Mouse (Mus musculus) mature B cell (primary cell): ENCODE measurements at regions not wholly inside any gene's neighbourhood (a gene's known extent, or its start where the extent isn't known, plus 50 kb on each side); places are given as distances from the start of the nearest gene placed in this dataset.

Experiments
- in situ Hi-C: fragments of 300-500 bp; cut with MboI; formaldehyde crosslinking; loops from 2 replicates; pipeline ENCODE4 v1.14.3; 2019

DNA sequence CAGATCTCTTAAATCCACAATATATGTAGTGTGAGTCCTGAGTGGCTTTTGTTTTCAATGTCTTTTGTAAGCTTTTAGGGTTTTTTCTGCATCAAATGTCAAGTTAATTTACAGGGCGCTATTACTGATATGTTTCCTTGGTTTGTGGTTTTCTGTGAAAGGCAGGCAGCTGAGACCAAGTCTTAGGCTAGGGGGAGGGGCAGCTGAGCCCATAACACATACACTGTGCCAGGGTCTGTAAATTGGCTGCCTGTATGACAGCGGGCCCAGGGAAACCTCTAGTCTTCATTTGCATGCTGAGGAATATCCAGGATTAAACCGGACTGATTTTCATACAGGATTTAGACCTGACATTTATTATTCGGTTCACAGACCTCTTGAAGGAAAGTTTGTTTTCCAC, 353.2 kb upstream of the Tmem161b start:
- in situ Hi-C loops: no loop called here

DNA sequence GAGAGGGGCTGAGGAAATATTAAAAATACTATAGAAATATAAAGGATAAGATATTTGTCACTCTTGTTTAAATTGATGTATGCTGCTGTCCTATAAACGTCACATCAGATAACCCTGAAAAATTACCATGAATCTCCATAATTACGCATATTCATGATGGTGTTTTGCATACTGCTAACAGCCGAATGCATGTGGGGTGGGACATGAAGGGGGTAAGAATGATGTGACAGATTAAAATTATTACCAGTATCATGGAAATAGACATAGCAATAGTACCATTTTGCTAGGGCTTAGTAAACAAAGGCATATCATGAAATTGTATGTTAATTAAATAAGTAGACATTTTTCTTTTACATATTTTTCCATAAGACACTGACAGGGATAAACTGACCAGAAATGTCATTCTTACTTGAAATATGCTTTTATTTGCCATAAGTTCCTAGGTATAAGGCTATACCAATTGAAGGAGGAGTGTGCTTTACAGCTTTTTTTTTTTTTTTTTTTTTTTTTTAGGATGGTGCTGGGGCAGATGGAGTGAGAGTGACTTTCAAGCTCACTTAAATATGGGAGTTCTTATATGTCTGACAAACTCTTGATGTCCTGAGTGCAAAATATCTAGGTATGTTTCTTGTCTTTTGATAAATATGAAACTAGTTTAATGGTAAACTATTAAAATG, 349.8 kb upstream of the Tmem161b start:
- in situ Hi-C loops: no loop called here

DNA sequence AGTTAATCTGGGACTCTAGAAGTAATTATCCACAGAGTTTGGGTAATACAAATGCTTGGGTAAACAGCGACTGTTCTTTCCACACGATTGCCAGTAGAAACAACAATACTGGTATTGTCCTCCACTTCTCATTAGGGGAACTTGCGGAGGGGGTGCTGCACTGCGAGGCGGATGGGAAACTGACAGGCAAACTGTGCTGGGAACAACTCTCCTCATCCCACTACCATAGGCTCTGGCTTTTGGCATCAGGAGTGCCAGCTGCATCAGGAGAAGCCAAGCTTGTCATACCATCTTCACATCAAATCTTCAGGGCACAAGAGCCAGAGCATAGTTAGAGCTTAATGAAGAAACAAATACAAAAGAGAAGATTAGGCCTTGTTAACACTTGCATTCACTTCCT, 349.2 kb upstream of the Tmem161b start:
- in situ Hi-C loops: no loop called here

DNA sequence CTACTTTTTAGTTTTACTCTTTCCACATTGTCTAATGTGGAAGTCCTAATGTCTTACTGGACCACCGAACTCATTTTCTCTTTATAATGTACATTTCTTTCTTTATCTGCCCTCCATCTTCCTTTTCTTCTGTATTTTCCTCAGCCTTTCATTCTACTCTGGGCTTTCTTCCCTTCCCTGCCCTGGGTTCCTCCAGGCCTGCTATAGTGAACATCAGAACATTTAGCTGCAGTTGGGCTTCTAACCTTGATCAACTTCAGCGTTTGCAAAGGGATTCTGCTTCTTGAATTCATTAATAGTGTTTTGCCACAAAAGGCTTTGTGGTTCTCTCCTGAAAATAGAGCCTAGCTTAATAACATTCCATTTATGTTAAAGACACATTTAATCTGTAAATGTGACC, 342.5 kb upstream of the Tmem161b start:
- in situ Hi-C loops: no loop called here

DNA sequence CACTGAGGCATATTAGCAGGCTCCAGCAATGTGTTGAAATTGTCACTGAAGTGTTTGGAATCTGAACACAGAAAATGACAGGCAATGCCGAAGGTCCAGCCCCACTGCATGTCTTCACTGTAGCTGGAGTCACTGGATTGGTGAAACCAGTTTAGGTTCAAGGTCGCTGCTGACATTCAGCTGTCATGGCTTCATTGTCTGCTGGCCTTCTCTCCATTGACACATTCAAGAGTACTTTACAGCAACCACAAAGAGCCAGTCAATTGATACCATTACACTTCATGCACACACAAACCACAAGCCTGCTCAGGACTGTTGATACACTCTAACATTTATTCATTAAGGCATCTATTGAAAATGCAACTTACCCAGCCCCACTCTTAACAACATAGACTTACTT, 341.8 kb upstream of the Tmem161b start:
- in situ Hi-C loops: no loop called here

DNA sequence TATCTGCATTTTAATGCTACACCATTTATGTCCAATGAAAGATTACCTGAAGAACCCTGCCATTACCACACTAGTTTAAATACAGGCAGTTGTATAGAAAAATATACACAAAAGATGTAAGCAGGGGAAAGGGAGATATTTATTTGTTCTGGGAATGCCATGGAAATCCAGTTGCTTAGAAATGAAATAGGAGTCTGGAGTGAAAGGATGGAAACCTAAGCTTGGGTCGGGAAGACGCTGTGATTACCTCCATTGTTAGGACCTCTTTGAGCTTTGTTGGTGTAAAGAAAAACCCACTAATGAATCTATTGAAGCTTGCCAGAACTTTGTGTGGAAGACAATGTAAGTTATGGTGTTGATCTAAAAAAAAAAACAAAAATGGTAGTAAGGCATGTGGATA, 341.3 kb upstream of the Tmem161b start:
- in situ Hi-C loops: no loop called here

DNA sequence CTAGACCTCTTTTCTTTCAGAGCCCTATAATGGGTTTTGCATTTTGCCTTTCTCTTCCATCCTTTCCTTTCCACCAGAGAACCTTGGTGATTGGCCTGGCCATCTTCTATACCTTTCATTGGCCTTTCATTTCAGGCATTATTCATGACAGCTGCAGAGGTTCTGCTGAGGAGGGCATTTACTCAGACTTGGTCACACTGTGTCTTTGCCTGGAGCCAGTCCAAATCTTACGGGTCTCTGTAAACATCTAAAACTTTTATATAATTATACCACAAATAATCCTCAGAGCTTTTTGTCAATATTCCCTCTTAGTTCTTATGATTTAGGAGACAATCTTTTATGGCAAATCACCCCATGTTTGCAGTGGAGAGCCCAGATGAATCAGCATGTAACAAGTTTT, 339.3 kb upstream of the Tmem161b start:
- in situ Hi-C loops: no loop called here

DNA sequence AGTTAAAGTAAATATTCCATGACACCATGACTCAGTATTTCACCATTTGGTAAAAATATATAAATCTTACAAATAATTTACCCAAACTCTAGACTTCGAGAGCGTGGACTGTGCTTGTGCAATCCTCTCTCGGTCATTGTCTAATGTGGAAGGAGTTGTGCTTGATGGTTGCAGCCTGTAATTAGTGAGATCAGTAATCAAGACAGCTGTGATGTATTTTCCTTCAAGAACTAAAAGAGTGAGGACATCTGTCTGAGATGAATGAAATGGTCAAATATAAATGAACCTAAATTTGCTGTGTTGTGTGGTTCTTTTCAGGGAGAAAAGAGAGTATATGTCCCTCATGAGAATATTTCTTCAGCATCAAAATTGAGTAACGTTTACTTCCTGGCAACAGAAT, 338.3 kb upstream of the Tmem161b start:
- in situ Hi-C loops: no loop called here

DNA sequence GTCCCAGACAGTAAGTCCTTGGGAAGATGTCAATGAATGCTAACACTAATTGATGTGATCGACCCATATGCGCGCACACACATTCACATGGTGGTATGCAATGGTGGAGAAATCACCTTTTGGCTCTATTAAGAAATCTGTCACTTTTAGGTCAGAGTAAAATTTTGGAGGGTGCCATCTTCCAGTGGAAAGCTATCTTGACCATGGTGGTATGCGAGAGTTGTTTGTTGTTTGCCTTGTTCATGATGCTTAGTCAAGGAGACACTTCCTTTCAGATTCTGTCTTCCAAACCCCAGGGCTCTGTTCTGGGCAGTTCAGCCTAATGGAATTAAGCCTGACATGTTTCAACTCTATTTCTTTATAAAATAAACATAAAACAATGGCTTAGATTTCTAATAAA, 337.9 kb upstream of the Tmem161b start:
- in situ Hi-C loops: no loop called here

DNA sequence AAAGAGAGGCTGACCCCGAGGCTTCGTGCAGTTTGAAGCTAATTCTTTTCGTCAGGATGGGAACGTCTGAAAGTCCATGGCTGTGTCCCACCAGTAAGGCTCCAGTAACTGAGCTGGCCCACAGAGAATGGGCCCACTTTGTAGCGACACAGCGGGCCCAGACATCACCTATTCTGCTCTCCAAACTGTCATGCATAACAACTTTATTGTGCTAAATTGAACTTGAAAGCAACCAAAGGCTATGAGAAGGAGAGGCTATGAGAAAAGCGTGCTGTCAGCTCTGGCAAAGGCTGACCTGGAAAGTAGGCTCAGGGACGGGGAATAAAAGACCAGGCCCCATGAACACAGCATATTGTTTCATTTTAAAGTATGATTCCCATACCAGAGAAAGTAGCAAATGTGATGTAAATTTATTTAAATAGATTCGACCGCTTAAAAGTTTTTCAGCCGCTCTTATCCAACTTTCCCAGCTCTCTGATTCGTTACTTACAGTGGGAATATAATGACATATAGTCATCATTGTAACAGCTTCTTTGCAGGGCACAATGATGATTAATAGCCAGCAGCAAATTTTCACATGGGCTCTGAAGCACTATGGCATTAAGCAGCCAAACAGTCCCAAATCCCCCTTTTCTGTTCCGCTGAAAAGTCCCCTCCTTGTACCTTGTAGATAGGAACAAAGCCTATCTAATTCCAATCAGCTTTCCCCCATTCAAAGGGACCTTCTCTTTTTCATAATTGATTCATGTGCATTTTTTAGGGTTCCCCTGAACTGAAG, 337.1 kb upstream of the Tmem161b start:
- in situ Hi-C loops: no loop called here

DNA sequence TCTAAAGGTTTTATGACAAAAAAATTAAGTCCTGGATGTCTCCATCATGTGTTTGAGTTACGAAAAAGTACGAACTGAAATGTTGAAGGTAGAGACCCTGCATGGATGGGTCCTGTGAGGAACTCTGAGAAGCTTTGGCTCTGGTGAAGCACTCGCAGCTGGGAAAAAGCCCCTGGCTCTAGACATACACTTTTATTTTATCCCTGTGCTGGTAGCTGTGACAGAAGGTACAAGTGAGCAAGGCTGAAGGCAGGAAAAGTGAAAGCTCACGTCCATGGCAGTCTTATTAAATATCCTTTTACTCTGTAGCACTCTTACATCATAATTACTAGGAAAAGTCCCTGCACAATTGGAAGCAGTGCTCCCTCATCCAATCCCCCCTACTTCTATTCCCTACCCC, 336.4 kb upstream of the Tmem161b start:
- in situ Hi-C loops: no loop called here

DNA sequence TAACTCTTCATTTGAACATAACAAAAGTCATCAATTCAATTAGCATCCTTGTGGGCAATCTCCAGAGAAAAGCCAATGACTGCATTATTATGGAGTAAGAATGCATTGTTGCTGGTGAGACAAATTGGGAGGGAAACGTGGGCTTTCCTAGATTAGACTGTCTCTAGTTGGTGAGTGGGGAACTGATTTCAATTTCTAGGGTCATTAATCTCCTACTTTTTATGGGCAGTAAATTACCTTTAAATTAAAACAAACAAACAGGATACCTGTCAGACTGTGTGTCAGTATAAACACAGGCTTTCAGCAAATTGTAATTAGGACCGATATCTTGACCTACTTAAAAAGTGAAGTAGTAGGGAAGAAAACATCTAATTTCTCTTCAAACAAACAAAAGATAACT, 307.4 kb upstream of the Tmem161b start:
- in situ Hi-C loops: no loop called here

DNA sequence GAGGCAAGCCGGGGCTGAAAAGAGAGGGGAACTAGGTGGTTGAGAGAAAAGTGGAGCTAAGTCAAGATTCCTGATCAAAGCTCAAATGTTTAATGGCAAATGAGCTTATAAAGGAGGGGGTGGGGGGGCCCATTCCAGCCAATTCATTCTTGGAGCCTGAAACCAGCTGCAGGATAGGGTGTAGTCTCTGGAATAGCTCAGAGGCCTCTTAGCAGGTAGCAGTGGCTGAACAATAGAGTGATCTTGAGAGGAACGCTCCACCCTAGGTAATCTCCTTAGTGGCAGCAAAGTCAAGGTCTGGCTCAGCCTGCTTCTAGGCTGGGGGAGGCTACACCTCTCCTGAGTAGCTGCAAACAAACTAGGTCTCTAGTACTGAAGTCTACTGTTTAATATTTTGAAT, 289.3 kb upstream of the Tmem161b start:
- in situ Hi-C loops: no loop called here

DNA sequence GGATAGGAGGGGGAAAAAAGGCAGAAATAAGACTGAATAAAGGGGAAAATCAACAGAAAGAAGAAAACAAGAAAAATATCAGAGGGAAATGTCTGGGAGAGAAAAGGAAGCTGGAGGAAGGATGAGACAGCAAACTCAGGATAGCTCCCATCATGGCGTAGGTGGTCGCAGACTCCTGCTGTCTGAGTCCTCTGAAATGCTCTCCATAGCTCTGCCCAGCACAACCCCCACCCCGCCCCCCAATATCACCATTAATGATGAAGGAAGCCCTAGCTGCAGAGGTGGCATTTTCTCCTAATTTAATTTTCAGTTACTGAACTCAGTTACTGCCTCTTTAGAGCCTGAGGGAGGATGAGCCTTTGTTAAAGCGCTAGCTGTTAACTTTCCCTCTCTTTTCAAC, 275.6 kb upstream of the Tmem161b start:
- in situ Hi-C loops: no loop called here

DNA sequence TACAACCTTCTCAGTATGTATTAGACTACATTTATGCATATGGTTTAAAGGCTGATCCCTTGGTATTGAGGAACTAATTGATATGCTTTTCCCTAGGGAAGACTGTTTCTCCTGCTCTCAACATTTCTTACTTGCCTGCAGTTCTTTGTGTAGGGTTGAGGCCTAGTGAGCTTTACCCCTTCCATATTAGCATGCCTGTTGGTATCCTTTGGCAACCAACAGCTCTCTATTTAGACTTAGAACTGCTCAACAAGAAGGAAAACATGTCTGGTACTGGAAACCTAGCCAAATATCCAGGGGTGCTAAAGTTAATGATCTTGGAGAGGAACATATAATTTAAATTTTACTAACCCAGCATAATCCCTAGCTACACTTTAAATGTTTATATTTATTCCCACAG, 270.9 kb upstream of the Tmem161b start:
- in situ Hi-C loops: no loop called here

DNA sequence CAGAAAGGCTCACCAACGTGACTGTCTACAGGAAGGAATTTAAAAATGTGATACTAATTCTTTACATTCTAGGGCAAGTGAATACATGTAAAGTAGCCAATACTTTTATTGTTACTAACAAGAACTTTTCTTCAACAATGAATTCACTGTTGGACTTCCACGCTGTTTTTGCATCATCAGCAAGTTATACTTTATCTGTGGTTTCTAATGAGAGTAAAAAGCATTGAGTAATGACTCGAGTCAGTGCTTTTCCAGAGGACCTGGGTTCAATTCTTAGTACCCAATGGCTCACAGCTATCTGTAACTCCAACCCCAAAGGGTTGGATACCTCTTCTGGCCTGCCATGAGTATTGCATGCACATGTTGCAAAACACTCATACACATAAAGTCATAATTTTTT, 270.3 kb upstream of the Tmem161b start:
- in situ Hi-C loops: no loop called here

DNA sequence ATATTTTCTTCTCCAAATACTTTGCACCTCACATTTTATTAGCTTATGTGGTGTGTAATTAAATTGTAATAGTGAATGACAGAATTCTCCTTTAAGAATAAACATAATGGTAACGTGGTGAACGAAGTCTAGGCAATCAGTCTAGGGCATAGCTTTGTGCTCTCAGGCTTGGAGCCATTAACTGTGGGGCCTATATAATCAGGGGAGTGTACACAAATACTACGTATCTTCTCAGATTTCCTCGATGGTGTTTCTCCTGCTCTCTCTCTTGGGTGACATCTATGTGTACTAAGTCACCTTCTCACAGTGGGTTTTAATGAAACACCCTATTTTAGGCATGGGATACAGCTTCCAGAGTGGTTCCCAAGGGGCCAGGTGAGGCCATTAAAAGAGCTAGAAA, 269.7 kb upstream of the Tmem161b start:
- in situ Hi-C loops: no loop called here

DNA sequence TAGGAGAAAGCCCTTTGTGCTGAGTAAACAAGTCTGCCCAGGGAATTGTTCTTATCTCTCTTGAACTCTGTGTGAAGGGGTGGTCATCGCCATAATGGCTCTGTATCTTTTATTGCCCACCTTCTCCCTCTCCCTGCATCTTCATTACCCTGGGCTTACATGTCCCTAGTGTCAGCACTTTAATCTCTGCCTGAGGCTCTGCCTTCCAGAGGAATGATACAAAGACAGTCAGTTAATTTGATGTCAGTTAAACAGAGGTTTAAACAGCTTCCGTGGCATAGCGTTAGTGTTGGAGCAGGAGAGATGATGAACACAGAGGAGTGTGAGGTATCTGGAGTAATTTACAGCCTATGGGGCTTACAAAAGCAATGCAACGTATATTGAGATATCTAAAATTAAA, 269.2 kb upstream of the Tmem161b start:
- in situ Hi-C loops: no loop called here

DNA sequence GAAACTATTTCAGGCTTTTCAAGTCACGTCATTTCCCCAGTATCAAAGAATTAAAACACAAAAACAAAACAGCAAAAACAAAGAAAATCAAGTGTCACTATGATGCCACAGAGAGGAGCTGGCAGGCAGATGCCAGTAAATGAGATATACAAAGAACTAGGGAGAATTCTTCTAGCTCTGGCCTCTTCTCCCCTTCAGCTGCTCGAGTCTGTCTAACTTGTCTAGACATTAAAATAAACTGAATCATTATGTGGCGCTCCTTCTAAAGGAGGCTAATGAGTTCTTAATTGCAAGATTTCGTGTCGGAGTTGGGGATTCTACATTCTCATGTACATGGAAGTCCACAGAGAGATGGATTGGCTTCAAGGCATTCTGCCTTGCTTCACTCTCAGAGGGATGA, 266.4 kb upstream of the Tmem161b start:
- in situ Hi-C loops: no loop called here

DNA sequence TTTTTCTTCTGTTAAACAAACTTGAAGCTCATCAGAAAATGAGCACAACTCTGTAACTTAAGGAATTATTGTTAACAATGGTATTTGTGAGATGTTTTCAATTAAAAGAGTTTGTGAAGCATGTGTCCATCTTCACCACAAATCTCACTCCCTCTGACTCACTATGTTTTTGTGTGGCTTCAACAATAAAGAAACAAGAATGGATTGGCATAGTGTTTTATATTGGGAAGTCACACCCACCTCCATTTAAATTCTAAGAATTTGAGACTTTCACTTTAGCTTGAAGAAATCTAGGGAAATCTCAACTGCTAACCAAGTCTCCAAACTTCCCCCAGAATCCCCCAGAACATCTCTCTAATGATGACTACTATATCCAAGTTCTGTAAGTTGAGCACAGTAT, 243.6 kb upstream of the Tmem161b start:
- in situ Hi-C loops: no loop called here

DNA sequence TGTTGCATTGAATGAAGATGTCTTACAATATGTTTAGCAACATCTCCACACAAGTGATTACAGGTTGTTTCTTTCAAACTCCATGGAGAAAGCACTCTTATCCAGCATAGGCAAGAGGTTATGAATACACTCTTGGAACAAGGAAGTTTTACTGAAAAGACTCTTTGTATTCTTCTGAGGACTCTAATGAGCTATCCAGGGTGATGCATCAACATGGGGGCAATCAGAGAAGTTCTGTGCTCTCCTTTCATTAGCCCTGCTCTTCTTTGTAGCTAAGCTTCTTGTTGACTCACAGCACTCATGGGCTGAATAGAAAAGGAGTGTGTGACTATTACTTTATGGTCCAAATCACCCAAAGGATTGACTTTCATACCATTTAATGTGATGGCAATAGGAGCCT, 242.6 kb upstream of the Tmem161b start:
- in situ Hi-C loops: no loop called here

DNA sequence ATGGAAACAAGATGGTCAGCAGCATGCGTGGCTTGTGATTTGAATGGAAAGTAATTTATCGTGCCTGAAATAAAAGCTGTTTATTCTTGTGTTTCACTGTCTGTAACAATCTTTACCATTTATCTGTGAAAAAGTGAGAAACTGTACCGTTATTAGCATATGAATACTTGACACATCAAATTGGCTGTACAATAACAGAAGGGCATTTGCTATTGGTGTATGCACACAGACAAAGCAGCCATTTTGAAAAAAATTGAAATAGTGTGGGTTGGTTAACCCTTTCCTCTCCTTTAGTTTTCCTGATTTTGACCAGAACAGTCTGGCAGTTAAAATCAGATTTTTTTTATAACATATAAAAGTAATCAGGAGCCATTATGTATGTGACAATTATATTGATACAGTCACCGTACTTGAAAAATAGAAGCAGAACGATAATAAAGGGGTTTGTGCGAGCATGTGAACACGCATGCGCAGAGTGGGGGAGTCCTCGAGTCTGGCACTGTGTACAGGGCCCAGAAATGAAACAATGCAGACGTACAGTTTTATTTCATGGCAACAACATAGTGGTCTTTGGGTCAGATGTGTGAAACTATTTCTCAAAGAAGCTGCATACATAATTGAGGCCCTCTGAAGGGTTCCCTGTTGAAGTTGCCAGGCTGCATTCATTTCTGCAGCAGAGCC, 237.3 kb upstream of the Tmem161b start:
- in situ Hi-C loops: no loop called here

DNA sequence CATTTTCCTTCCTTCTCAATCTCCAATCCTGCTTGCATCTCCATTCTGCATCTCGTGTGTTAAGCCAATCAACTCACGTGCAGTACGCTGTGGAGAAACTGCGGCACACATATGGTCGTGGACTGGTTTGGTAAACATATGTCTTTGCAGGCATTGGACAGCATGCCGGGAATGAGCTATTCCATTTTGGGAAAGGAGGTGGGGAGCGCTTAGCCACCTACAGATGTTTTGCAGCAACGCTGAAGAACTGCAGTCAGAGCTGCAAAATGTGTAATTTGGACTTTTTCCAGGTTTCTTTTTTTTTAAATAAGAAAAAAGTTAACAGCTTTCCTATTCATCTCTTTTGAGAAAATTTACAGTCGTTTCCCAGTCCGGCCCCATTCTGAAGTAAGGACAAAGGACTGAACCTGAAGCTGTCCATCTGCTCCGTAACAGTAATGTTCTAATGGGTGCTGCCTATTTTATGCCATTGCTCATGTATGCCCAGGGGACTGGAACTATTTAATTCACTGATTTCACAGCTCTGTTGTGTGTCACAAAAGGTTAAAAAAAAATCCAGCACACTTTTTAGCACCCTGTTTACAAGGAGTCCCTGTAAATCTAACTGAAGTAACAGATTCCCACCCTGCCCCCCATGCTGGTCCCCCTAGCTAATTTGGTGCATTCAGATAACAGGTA, 234.2 kb upstream of the Tmem161b start:
- in situ Hi-C loops: no loop called here
